Mouse (Mus musculus) gastrocnemius, postnatal 4 days (tissue): Measurements from ENCODE around the gene Gm11168. TPM values are rescaled to one million over a fixed set of nuclear protein-coding genes. Genes with fewer than 3 reads are reported as not detected.
A peak's percentile ranks its signal among the peaks of the same experiment; 100 is the strongest.
"Not testable (repeated sequence)": the region's sequence is repeated elsewhere in the genome, so short reads cannot be mapped to it uniquely, and the experiment has no call there.

Source experiments
- DNase-seq, 2 experiments: peaks; one replicate each; pipeline ENCODE4 v3.0.0; 2021 to 2022; ENCODE audit warnings: low spot score in 2 of 2, mixed read lengths in 2 of 2
- long read RNA-seq, 2 experiments: library from polyadenylated mRNA; stranded (forward); transcript quantifications; one replicate each; pipeline ENCODE4 v2.0.0; 2021
- total RNA-seq, 2 experiments: library from RNA; stranded (reverse); gene quantifications; 2 replicates each; pipeline ENCODE4 v1.2.3; 2021

The Gm11168 gene
- total RNA-seq, result not detected
- long read RNA-seq, experiment 1, result 0 reads
- long read RNA-seq, experiment 2, result 0 reads

GRCm38 (mm10) chr9:3002794-3003396 lies at the start of gene Gm11168:
Gene Gm11168 (plus strand): TSS chr9:3003346.
- DNase-seq, result peak; percentile 15 to 60

GRCm38 (mm10) chr9:3000445-3000972 lies 2.6 kb upstream of the Gm11168 start, which contains the start of gene Gm10722:
Gene Gm10722 (plus strand): TSS chr9:3000922.
- DNase-seq, result peak in 1 of 2 experiments; percentile 47

GRCm38 (mm10) chr9:3001006-3001405 lies 2.1 kb upstream of the Gm11168 start:
- DNase-seq, result peak in 1 of 2 experiments; percentile 7

GRCm38 (mm10) chr9:3001948-3002659 lies 1.0 kb upstream of the Gm11168 start:
- DNase-seq, result peak; percentile 100

- DNase-seq, result not testable (repeated sequence)
Measured at GRCm38 (mm10) chr9:3006179-3006578, 3.0 kb downstream of the Gm11168 start.

GRCm38 (mm10) chr9:3006636-3007035 lies 3.5 kb downstream of the Gm11168 start:
- not testable (repeated sequence) for DNase-seq

GRCm38 (mm10) chr9:3007272-3007671 lies 4.1 kb downstream of the Gm11168 start:
- peak in 1 of 2 experiments; percentile 38 for DNase-seq

- not testable (repeated sequence) for DNase-seq
Measured at GRCm38 (mm10) chr9:3009331-3009730, 6.2 kb downstream of the Gm11168 start.

GRCm38 (mm10) chr9:3012054-3012621 lies 9.0 kb downstream of the Gm11168 start:
- not testable (repeated sequence) for DNase-seq

- not testable (repeated sequence) for DNase-seq
Measured at GRCm38 (mm10) chr9:3012733-3013279, 9.7 kb downstream of the Gm11168 start, which contains the start of gene Gm10721. Gene Gm10721 (plus strand): TSS chr9:3013140.

GRCm38 (mm10) chr9:3015354-3015753 lies 12.2 kb downstream of the Gm11168 start, which contains the start of gene Gm10720:
Gene Gm10720 (plus strand): TSS chr9:3015654.
- not testable (repeated sequence) for DNase-seq

- peak; percentile 10 to 55 for DNase-seq
Measured at GRCm38 (mm10) chr9:3015896-3016295, 12.8 kb downstream of the Gm11168 start.

- not testable (repeated sequence) for DNase-seq
Measured at GRCm38 (mm10) chr9:3017108-3017507, 14.0 kb downstream of the Gm11168 start, which contains the start of gene Gm10719. Gene Gm10719 (plus strand): TSS chr9:3017408.

- DNase-seq, result peak; percentile 100
Measured at GRCm38 (mm10) chr9:3018944-3019343, 15.8 kb downstream of the Gm11168 start.

GRCm38 (mm10) chr9:3019835-3020727 lies 16.9 kb downstream of the Gm11168 start:
- DNase-seq, result peak; percentile 82 to 100

- DNase-seq, result not testable (repeated sequence)
Measured at GRCm38 (mm10) chr9:3022316-3023008, 19.3 kb downstream of the Gm11168 start.

GRCm38 (mm10) chr9:3023312-3023984 lies 20.3 kb downstream of the Gm11168 start, which contains the start of gene Gm10718:
Gene Gm10718 (plus strand): TSS chr9:3023547.
- DNase-seq, result peak; percentile 23 to 55

GRCm38 (mm10) chr9:3023985-3024648 lies 21.0 kb downstream of the Gm11168 start:
- DNase-seq, result not testable (repeated sequence)
